Mouse (Mus musculus): Measurements from ENCODE around the gene Aup1.

The Aup1 gene

DNA sequence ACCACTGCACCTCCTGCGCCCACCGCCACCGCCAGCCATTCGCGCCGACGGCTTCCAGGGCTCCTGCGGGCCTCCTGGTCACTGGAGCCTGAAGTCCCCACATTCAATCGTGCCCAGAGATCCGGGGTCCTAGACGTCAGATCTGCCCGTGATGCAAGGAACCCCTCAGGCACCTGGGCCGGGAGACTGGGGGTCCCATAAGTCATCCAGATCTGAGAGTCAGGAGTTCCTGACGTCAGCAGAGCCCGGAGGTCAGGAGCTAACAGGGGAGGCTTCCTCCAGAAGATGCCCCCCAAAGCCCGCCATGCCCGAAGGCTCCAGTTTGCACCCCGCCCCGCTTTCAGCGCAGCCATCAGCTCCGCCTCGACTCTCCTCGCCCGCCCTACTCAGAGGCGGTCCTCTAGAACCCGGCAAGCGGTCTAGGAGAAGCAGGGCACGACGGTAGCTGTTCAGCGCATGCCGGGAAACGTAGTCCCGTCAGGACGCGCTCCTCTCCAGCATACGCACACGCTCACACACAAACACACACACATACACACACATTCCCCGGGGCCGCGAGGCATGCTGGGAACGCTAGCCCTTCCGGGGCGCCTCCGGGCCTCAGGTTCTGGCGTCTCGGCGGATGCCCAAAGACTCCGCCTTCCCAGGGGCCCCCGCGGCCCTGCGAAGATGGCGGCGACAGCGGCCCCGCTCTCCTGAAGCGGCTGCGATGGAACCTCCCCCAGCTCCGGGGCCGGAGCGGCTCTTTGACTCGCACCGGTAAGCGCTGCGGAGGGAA lies at the start of gene Aup1:
Aup1 (plus strand) TSS at position 448 of the 778 bp plus-strand sequence.
- TF ChIP-seq GATA4 (IDR thresholded peaks at IDR 0.05; ENCODE audit: insufficient replicate concordance, low read length): peak; percentile 85; the same call in 1 of the 2 replicates

DNA sequence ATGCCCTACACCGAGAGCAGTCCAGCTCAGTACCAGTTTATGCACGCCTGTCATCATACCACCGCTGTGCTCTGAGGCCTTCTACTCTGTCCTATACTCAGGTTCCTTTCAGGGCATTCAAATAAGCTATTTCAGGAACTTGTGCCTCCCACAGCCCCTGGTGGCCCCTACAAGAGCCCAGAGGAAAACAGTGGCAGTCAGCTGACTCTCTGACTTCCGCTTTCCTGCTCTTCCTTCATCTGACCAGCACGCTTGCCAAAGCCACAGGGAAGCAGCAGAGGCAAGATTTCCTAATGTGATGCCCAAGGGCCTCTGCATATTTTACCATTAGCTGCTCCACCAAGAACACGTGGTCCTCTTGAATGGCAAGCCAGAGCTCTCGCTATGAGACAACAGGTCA lies 49.4 kb upstream of the Aup1 start:
- no peak for TF ChIP-seq GATA4 (IDR thresholded peaks at IDR 0.05; ENCODE audit: insufficient replicate concordance, low read length)

DNA sequence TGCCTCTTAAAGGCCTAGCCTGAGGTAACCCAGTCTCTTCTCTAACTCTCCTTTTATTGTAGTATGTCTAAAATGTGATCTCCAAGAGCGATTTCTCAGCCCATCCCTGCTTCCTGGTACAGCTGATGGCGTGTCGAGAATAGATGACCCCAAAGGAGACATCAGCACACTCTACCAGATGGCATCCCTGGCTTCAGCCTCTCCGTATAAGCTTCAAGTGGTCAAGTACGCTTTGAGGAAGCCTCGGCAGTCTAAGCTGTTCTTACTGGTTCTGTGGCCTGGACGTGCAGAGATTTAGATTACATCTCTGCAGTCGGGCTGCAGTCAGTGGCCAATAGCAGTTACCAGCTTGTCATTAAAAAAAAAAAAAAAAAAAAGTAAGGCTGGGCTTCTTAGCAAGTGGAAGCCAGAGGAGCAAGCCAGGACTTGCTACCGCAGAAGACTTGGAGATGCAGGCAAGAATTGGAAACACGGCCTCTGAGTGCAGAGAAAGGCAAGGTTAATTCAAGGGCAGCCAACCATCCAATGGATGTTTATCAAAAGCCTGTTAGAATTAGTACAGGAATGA lies 48.8 kb upstream of the Aup1 start:
- TF ChIP-seq GATA4 (IDR thresholded peaks at IDR 0.05; ENCODE audit: insufficient replicate concordance, low read length): no peak

DNA sequence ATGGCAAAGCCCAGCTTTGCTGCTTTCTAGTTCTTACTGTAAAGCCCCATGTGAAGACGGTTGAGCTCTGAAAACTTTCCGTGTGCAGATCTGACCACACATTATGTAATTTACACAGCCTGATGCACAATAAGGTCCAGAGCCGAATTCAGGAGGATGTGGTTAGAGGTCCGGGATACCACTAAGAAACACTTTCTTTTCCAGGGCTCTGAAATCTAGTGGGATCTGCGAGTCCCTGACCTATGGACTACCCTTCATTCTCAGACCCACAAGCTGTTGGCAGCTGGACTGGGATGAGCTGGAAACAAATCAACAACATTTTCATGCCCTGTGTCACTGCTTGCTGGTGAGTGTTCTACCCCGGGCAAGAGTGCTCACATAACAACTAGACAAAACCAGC lies 48.2 kb upstream of the Aup1 start:
- no peak for TF ChIP-seq GATA4 (IDR thresholded peaks at IDR 0.05; ENCODE audit: insufficient replicate concordance, low read length)

DNA sequence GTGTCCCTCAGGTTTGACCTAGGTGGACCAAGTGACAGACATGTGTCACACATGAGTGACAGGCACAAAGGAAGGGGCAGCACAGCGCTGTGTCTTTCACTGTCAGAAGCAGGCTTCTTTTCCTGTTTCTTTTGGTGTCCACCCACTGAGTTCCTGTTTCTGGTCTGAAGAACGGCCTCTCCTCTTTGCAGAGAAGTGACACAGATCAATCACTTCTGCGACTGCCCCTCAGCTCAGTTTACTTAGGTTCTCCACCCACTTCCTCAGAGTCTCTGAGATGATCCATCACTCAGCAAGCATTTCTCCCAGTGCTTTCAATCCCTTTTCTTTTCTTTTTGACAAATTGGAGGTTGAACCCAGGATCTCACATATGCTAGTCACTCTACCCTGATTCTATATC lies 45.7 kb upstream of the Aup1 start:
- no peak for TF ChIP-seq GATA4 (IDR thresholded peaks at IDR 0.05; ENCODE audit: insufficient replicate concordance, low read length)

DNA sequence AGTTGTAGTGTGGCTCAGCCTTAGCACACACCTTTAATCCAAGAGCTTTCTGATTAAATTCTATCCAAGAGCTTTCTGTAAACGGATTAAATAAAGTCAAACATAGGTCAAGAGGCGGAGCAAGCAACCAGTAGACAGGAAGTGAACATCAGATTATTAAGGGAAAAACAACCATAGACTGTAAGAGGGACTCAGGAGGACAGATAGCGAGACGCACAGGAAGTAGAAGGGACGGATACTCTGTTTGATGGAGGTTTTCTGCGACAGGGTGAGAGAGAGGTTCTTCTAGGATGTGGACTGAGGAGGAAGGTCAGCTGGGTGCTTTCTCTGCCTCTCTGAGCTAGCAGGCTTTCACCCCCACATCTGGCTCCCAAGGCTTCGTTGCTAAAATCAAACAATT lies 44.3 kb upstream of the Aup1 start:
- TF ChIP-seq GATA4 (IDR thresholded peaks at IDR 0.05; ENCODE audit: insufficient replicate concordance, low read length): peak; percentile 86

GRCm38 (mm10) chr6:83011255-83011654 lies 43.1 kb upstream of the Aup1 start:
- no peak for TF ChIP-seq GATA4 (IDR thresholded peaks at IDR 0.05; ENCODE audit: insufficient replicate concordance, low read length)

DNA sequence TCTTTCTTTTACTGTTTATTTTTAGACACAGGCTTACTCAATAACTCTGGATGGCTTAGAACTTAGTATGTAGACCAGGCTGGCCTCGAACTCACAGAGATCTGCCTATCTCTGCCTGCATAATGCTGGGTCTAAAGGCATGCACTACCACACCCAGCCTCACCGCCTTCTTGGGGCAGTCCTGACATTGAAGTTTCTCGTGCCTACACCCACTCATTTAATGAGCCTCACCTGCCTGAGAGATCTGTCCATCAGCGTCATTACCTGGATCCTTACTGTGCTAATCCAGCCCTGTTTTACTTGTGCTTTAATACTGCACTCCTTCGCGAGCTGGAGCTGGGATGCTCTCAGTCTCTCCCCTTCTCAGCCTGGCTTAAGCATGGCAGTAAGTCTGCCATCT lies 42.6 kb upstream of the Aup1 start:
- no peak for TF ChIP-seq GATA4 (IDR thresholded peaks at IDR 0.05; ENCODE audit: insufficient replicate concordance, low read length)

DNA sequence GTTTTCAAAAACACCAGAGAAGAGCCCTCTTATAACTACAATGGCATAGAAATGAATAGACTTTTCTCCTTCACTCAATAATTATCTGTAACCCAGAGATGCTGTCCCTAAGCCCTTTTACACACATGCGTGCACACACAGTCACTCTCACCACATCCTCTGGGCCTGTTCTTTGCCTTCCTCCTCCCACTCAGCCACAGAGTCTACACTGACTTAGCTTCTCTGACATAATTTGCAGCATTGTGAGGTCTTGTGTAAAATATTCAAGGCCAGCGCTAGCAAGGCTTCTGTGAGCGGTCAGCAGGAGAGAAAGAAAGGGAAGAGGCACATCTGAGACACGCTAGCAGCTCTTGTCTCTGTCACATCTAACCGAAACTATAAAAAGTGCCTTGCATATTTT lies 40.9 kb upstream of the Aup1 start:
- TF ChIP-seq GATA4 (IDR thresholded peaks at IDR 0.05; ENCODE audit: insufficient replicate concordance, low read length): no peak

DNA sequence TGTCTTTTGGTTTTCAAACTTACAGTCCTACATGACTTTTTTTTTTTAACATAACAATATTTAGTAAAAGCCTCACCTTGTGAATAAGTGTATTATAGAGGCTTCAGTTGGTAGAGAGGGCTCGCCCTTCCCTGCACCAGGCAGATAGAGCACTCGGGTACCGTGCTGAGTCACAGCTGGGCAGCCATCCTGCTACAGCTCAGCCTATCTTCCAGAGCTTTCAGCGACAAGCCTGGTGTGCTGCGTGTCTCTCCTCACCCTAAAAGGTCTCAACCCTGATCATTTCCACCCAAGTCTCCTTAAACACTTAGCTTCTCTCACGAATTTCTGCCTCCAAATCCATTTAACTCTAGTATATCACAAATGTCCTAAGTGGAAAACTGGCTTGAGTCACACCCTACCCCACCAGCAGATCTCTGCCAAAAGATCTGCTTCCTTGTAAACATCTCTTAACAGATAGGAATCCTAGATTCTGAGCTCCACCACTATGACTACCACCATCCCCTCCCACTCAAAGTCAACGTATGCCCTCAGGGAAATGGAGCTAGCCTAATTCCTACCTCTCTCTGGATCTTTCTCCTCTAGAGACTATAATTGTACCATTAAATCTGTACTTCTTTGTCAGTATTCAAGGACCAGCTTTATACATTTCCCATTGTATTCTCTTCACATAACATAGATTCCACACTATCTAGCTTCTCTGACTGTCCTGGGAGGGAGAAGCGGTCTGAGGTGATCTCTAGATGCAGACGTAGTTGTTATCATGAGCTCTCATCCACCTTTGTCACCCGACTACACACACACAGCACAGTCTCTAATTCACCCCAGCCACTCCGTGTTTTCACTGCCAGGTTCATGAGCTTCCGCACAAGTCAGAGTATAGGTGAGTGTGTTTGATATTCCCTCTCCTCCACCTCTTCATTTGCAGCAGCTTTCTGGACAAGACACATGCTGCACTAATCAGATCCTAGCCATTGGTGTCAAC lies 39.5 kb upstream of the Aup1 start:
- TF ChIP-seq GATA4 (IDR thresholded peaks at IDR 0.05; ENCODE audit: insufficient replicate concordance, low read length): no peak

- TF ChIP-seq GATA4 (IDR thresholded peaks at IDR 0.05; ENCODE audit: insufficient replicate concordance, low read length): no peak
These were observed 38.6 kb upstream of the Aup1 start for GRCm38 (mm10) chr6:83015749-83016148.

DNA sequence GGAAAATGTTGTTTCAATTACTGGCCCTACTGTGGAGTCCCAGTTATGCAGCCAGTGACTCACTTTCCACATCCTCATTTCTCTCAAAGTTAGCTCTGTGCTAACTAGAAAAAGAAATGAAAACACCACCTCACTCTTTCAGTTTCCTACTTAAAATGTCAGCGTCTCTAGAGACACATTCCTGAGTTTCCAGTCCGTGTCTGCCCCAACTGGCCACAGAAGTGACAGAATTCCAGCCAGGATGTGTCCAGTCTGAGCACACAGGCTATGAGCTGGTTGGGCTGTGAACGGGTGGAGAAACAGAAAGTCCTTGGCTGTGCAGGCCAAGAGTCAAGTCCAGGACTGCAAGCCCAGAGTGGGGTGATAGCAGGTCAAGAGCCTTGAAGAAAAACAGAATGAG lies 37.1 kb upstream of the Aup1 start:
- no peak for TF ChIP-seq GATA4 (IDR thresholded peaks at IDR 0.05; ENCODE audit: insufficient replicate concordance, low read length)

- no peak for TF ChIP-seq GATA4 (IDR thresholded peaks at IDR 0.05; ENCODE audit: insufficient replicate concordance, low read length)
These were observed 35.3 kb upstream of the Aup1 start for GRCm38 (mm10) chr6:83019044-83019443.

- TF ChIP-seq GATA4 (IDR thresholded peaks at IDR 0.05; ENCODE audit: insufficient replicate concordance, low read length): no peak
These were observed 34.2 kb upstream of the Aup1 start for GRCm38 (mm10) chr6:83020121-83020520.

GRCm38 (mm10) chr6:83020836-83021593 lies 33.3 kb upstream of the Aup1 start:
- no peak for TF ChIP-seq GATA4 (IDR thresholded peaks at IDR 0.05; ENCODE audit: insufficient replicate concordance, low read length)

Data from liver, adult (tissue).